Mouse (Mus musculus) mouse trophoblast stem cell (cell line): ENCODE results near the gene Nek11.
"Not testable (repeated sequence)": the region's sequence is repeated elsewhere in the genome, so short reads cannot be mapped to it uniquely, and the experiment has no call there.

Experiments
- in situ Hi-C, 2 experiments: fragments of 300-500 bp; cut with MseI, MboI; formaldehyde crosslinking; loops; 2 replicates in 1 of 2; 3 replicates in 1 of 2; pipeline ENCODE4 v1.15.1; 2025

The Nek11 gene

GRCm38 (mm10) chr9:105139204-105139603 is 256.1 kb downstream of the Nek11 start:
- in situ Hi-C loops: no loop called here

- in situ Hi-C loops: no loop called here
These were observed 258.9 kb downstream of the Nek11 start for GRCm38 (mm10) chr9:105136404-105136803.

GRCm38 (mm10) chr9:105134536-105134935 is 260.8 kb downstream of the Nek11 start:
- in situ Hi-C loops: no loop called here

DNA sequence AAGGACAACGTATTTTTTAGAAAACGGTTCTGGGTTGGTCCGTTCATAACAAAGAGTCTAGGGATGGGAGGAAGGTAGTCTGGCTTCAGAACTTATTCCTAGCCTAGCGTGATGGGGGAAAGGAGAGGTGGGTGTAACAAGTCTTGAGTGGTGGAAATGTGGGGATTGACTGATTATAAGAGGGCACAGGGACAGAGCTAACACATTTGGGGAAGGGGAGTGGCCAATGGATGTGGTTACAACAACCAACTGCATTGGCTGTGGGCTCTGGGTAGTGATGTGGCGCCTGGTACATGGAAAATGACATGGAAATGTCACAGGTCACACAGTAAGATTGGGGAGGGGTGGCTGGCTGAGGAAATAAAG is 263.3 kb downstream of the Nek11 start:
- in situ Hi-C loops: no loop called here

GRCm38 (mm10) chr9:105131253-105132001 is 263.9 kb downstream of the Nek11 start, which contains the start of gene Nudt16:
Gene Nudt16, minus strand, starts transcription at chr9:105131824.
- in situ Hi-C loops: no loop called here

DNA sequence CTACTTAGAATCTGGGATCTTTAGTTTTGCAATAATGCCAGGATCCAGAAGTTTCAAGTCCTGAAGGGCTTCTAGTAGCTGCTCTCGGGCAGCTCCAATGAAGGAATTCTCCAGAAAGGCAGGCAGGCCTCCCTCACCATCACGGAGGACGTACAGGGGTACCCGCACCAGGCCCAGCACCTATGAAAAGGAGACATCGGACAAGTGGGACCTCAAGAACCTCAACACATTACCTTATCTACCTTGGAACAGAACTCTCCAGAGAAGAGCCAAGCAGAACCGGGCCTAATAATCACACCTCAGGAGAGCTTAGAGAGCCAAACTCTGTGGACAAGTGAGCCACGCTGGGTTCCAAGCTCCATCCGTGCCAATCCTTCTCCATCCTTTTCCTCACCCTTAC is 265.0 kb downstream of the Nek11 start:
- in situ Hi-C loops: no loop called here

DNA sequence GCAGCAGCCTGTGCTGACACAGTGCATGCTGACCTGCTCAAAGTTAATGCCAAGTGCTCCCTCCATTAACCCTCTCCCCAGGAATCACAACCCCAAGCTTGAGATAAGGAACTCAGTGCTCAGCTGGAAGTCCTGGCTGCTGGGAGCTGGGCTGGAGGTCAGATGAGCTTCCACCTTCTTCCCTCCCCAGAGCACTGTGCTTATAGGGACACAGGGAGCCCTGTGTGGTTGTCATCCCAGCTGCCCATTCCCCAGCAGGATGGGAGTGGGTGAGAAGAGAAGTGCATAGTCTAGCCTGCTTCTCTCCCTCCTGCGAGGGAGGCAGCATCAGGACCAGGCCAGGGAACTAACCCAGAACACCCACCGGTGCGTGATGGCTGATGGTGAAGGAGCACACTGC is 270.1 kb downstream of the Nek11 start:
- in situ Hi-C loops: not testable (repeated sequence)
